Mouse (Mus musculus) stomach, postnatal 0 days (tissue): Measurements from ENCODE around the gene Zfp961.
"Not testable (repeated sequence)": the region's sequence is repeated elsewhere in the genome, so short reads cannot be mapped to it uniquely, and the experiment has no call there.

Source experiments
- CTCF ChIP-seq: IDR thresholded peaks from 2 replicates; pipeline ENCODE4 v1.5.1; 2016; ENCODE audit warnings: antibody characterized with exemption, low read depth, mild to moderate bottlenecking, moderate library complexity
- EP300 ChIP-seq: optimal IDR thresholded peaks from 2 replicates; pipeline ENCODE3; 2016; ENCODE audit warnings: antibody characterized with exemption

DNA sequence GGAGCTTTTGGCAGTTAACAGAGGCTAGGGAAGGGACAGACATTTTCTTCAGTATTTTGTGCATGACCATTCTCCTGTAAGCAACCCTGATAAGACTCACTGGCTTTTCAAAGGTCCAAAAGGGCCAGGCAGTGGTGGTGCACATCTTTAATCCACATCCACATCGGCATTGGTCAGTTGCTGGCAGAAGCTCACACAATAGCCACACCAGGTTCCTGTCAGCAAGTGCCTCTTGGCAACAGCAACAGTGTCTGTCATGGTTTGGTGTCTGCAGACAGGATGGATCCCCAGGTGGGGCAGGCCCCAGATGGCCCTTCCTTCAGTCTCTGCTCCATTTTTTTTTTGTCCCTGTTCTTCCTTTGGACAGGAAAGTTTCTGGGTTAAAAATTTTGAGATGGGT, 68.2 kb downstream of the Zfp961 start:
- TF ChIP-seq CTCF, EP300: not testable (repeated sequence)
